Mouse (Mus musculus) small intestine, adult 2 months (tissue): ENCODE measurements around the gene Ap1ar. TPM values are rescaled to one million over a fixed set of nuclear protein-coding genes. Genes with fewer than 3 reads are reported as not detected.

ENCODE experiments used
- H3K27ac ChIP-seq: fragments of 200-500 bp; 2 replicates; pipeline ENCODE4 v1.5.1; 2012; ENCODE audit warnings: low read depth, low read length, control low read depth, inconsistent platforms; ENCODE audit not compliant: insufficient read depth
- H3K27me3 ChIP-seq: fragments of 200-500 bp; 2 replicates; pipeline ENCODE4 v1.6.1; 2012; ENCODE audit warnings: mild to moderate bottlenecking, moderate library complexity, low read length, inconsistent platforms; ENCODE audit not compliant: control insufficient read depth, insufficient read depth
- H3K36me3 ChIP-seq: fragments of 200-500 bp; 2 replicates; pipeline ENCODE4 v1.6.1; 2012; ENCODE audit warnings: mild to moderate bottlenecking, low read length, control low read depth, inconsistent platforms; ENCODE audit not compliant: control insufficient read depth, insufficient read depth
- H3K4me1 ChIP-seq: fragments of 200-500 bp; 2 replicates; pipeline ENCODE4 v1.6.1; 2012; ENCODE audit warnings: low read length, inconsistent platforms, mixed read lengths; ENCODE audit not compliant: control insufficient read depth, insufficient read depth, insufficient read length
- H3K4me3 ChIP-seq: fragments of 200-500 bp; 2 replicates; pipeline ENCODE4 v1.5.1; 2012; ENCODE audit warnings: low read depth, mild to moderate bottlenecking, control low read depth, inconsistent platforms, low read length, moderate library complexity
- CTCF ChIP-seq: fragments of 200-500 bp; IDR thresholded peaks from 2 replicates; pipeline ENCODE4 v1.5.1; 2012; ENCODE audit warnings: low read depth, mild to moderate bottlenecking, control low read depth, inconsistent platforms, low read length, moderate library complexity, mixed read lengths; ENCODE audit not compliant: insufficient replicate concordance, insufficient read length; ENCODE audit errors: extremely low read depth
- POLR2A ChIP-seq: fragments of 200-500 bp; IDR thresholded peaks from 2 replicates; pipeline ENCODE4 v1.6.1; 2012; ENCODE audit warnings: low read depth, mild to moderate bottlenecking, control low read depth, inconsistent platforms, low read length, moderate library complexity
- WGBS: fragments of 180-500 bp; shearing (Covaris S2); methylation state at CpG from one replicate; pipeline ENCODE4 v1.1.7; 2018; 5-methylcytosine and 5-hydroxymethylcytosine counted together
- polyA plus RNA-seq: library from polyadenylated mRNA; depleted of rRNA; stranded (reverse); fragments of >200 nt; gene quantifications from 2 replicates; pipeline ENCODE4 v1.2.3, GENCODE M21; 2012; rRNA removed

Ap1ar gene
- polyA plus RNA-seq, 1 experiment = 38.8 TPM

GRCm38 (mm10) chr3:127759212-127759611, 78.1 kb downstream of the Ap1ar start:
- Histone ChIP-seq H3K36me3 (peaks cover 4% of the 10 kb centered on the region; the same call in 1 of the 2 replicates), H3K4me1 (no peaks in the 10 kb centered on the region), H3K4me3 (no peak overlapping the region), H3K27me3 (no peaks in the 10 kb centered on the region), H3K27ac (no peak overlapping the region)
- TF ChIP-seq CTCF = no peak
- no peak for TF ChIP-seq POLR2A
- 22% methylated on average over 8 of the region's 8 CpGs for WGBS

DNA sequence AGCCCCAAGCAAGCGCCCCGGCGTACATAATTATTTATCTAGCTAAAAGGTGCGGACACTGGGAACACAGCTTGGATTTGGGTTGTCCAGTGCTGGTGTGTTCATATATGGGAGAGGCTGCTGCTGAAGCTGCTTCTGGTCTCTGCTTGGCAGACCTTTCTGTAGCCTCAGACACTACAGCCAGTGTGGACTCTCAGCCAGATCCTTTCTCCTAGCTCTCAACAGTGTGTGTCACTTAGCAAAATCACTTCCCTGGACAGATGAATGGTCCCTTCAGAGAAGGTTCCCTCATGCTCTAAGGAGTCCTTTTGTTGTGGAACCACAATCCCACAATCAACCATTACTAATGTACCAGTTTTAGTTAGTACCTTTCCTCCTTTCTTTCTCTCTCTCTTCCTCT, 78.5 kb downstream of the Ap1ar start:
- 85% methylated on average over 4 of the region's 4 CpGs for WGBS
- Histone ChIP-seq H3K27me3 (no peaks in the 10 kb centered on the region), H3K4me3 (no peak overlapping the region), H3K36me3 (peaks cover 6% of the 10 kb centered on the region; the same call in 1 of the 2 replicates), H3K27ac (no peak overlapping the region), H3K4me1 (no peaks in the 10 kb centered on the region)
- TF ChIP-seq POLR2A (no peak), CTCF (no peak)

DNA sequence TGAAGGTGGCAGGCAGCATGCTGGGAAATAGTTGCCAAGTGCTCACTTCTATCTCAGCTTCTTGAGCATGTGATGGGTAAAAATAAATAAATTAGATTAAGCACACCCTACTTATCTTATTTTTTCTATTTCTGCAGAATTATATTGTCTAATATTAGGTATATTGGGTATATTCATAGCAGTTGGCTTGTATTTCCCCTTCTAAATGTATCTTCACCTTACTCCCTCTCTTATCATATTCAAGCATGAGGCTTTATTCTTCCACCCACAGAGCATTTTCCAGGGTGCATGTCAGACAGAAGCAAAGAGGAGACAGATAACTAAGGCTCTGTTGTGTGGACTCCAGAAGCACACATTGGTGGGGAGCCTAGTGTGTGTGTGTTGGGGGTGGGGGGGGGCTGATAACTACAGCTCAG, 79.4 kb downstream of the Ap1ar start:
- Histone ChIP-seq H3K4me1 (no peaks in the 10 kb centered on the region), H3K27me3 (no peaks in the 10 kb centered on the region), H3K4me3 (no peak overlapping the region), H3K27ac (no peak overlapping the region), H3K36me3 (peaks cover 6% of the 10 kb centered on the region; the same call in 1 of the 2 replicates)
- TF ChIP-seq POLR2A (no peak), CTCF (no peak)

Other genes starting within 250 kb of the Ap1ar start
- not detected in 2 replicates for gene Neurog2, start 204.4 kb downstream of the Ap1ar start, polyA plus RNA-seq
- 0.72 and 1.8 TPM in 2 replicates for gene Alpk1, start 57.0 kb downstream of the Ap1ar start, polyA plus RNA-seq
- 2.0 and 11.3 TPM in 2 replicates for gene Tifa, start 47.7 kb downstream of the Ap1ar start, polyA plus RNA-seq
- 2.3 and 3.6 TPM in 2 replicates for gene Fam241a, start 58.8 kb upstream of the Ap1ar start, polyA plus RNA-seq